Mouse (Mus musculus) cerebellum, postnatal 36 days (tissue): ENCODE measurements around the gene Olfr1061.
"Not testable (repeated sequence)": the region's sequence is repeated elsewhere in the genome, so short reads cannot be mapped to it uniquely, and the experiment has no call there.

ENCODE experiments used
- DNase-seq, 2 experiments: peaks; one replicate each; pipeline ENCODE4 v3.0.0; 2021 to 2022; ENCODE audit warnings: mixed read lengths in 2 of 2

The Olfr1061 gene

DNA sequence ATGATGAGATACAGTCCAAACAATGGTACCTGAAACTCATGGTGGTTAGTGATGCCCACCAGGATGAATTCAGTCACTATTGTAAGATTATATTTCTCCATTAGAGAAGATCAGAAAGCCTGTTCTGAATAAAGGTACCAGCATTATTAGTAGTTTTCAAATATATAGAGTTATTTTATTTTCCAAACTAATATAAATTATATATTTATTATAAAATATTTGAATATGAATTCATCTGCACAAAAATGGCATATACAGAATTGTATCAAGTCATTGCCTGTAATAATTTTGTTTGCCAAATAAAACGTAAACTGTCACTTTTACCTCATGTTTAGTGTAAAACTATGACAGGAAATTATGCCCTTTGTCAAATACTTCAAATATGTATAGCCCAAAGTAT lies at the start of gene Olfr1061:
Gene Olfr1061 (minus strand): TSS at position 101 of the 400 bp plus-strand sequence.
- no peak for DNase-seq

DNA sequence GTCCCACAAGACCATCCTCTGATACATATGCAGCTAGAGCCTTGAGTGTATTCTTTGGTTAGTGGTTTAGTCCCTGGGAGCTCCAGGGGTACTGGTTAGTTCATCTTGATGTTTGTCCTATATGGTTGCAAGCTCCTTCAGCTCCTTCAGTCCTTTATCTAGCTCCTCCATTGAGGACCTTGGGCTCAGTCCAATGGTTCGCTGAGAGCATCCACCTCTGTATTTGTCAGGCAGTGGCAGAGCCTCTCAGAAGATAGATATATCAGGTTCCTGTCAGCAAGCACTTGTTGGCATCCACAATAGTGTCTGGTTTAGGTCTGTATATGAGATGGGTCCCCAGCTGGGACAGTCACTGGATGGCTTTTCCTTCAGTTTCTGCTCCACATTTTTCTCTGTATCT lies 46.6 kb upstream of the Olfr1061 start:
- DNase-seq: no peak

DNA sequence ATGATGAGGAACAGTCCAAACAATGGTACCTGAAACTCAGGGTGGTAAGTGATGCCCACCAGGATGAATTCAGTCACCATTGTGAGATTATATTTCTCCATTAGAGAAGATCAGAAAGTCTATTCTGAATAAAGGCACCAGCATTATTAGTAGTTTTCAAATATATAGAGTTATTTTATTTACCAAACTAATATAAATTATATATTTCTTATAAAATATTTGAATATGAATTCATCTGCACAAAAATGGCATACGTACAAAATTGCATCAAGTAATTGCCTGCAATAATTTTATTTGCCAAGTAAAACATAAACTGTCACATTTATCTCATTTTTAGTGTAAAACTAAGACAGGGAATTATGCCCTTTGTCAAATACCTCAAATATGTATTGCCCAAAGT lies 42.3 kb upstream of the Olfr1061 start, which contains the start of gene Olfr1066:
Gene Olfr1066 (minus strand): TSS at position 101 of the 400 bp plus-strand sequence.
- no peak for DNase-seq

DNA sequence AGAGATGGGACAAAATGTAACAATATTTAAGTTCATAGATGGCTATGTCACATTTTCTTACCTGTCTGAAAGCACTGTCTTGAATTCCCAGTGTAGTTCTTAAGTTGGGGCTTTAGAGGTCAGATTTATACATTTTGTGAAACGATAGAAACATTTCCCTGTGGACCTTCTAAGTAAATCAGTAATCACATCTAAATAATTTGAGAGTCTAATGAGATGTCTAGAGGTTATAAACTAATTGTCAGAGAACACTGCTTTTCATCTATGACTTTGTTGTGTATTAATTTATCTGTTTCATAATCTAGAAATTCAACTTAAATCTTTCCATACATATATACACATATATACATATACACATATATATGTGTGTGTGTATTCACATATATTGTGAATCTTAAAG lies 36.6 kb upstream of the Olfr1061 start, which contains the start of gene Olfr1065:
Gene Olfr1065 (minus strand): TSS at position 101 of the 400 bp plus-strand sequence.
- DNase-seq: not testable (repeated sequence)

DNA sequence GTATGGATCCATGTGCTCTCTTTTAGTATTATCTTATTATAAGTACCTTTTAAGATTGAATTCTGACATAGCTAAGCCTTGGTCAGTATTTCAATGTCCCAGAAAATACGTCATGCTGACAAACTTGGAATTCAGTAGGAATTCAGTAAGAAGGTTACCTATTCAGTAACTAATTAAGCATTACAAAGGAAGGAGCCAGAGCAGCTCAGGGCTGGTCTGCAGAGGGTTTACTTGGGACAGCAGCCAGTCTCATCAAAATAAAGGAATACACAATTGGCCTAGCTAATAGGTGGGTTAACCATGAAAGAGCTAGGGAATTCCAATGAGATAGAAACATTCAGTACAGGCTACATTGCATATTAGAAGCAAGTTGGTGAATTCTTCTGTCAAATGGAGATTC lies 28.3 kb upstream of the Olfr1061 start:
- DNase-seq: not testable (repeated sequence)

DNA sequence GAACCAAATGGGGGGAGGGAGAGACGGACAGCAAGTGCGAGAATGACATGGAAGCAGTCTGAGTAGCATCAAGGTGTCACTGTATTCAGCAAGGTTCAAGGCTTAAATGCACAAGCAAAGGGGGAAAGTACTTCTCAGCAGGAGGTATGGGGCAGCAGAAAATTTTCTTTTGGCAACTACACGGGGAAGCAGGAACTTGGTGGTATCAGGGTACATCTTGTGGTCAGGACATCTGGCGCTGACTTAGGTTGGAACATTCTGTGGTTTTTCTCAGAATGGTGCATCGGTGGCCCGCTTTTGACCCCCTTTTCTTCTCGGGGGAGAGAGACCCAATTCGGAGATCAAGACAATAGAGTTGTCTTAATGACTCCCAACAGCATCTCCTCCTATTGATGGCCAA lies 14.7 kb upstream of the Olfr1061 start:
- not testable (repeated sequence) for DNase-seq

DNA sequence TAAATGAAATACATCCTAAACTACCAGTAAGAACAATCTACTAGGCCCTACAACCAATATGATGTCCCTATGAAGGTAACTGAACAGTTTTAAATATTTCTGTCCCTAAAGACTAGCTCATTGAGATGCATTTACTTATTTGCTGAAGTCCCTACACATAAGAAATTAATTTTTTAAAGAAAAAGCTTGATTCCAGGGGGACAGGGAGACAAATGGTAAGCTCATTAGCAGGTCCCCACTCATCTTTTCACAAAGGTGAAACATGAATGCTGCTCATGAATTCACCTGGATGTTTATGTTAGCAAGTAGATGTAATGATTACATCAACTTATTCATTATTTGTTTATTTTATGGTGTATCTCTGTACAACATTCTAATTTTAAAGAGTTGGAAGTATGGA lies 12.8 kb upstream of the Olfr1061 start, which contains the start of gene Olfr1062:
Gene Olfr1062 (minus strand): TSS at position 101 of the 400 bp plus-strand sequence.
- not testable (repeated sequence) for DNase-seq

DNA sequence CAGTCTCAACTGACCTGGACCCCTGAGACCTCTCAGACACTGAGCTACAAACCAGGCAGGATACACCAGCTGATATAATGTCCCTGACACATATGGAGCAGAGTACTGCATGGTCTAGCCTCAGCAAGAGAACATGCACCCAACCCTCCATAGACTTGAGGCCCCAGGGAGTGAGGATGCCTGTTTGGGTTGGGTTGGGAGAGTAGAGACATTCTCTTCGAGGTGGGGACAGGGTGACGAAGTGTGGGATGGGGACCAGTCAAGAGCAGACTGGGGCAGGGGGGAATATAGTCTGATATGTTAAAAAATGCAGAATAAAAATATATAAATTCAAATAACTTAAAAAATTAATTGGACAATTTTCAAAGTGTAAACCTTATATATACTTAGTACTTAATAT lies 18.7 kb downstream of the Olfr1061 start:
- no peak for DNase-seq

DNA sequence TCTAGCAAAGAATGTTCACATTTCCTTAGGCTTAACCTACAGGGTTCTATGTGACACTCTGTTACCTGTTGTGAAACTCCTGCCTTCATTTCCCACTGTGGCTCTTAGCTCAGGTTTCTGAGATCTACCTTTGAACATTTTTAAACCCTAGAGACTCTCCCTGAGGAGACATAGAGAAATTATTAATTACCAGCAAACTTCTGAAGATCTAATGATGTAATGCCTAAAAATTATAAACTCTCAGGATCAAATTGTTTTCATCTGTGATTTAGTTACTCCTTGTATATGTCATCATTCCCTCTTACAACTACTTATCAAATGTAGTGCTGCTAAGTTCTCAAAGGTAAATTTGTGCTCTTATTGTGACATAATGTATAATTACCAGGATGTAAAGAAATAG lies 25.4 kb downstream of the Olfr1061 start, which contains the start of gene Olfr1058:
Gene Olfr1058 (minus strand): TSS at position 101 of the 400 bp plus-strand sequence.
- not testable (repeated sequence) for DNase-seq

DNA sequence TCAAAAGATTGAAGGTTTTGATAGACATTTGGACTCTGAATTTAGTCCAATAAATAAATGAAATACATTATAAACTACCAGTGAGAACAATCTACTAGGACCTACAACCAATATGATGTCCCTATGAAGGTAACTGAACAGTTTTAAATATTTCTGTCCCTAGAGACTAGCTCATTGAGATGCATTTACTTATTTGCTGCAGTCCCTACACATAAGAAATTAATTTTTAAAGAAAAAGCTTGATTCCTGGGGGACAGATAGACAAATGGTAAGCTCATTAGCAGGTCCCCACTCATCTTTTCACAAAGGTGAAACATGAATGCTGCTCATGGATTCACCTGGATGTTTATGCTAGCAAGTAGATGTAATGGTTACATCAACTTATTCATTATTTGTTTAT lies 35.6 kb downstream of the Olfr1061 start, which contains the start of gene Olfr1057:
Gene Olfr1057 (minus strand): TSS at position 101 of the 400 bp plus-strand sequence.
- no peak for DNase-seq

DNA sequence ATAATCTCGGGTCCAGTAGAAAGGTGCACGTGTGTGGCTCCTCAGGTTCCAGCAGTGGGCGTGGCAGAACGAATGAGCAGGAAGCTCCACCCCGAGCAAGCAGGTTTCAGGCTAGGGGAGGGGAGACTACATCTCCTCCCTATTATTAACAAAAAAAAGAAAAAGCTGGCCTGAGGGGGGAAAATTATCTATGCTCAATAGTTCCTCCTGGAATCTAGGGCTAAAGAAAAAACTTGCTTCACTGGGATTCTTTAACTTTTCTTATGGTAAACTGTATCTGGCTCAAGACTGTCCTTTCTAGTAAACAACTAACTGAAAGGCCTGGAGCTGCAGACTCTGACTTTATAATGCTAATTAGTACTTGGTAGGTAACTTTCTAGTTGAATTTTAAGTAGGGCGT lies 47.5 kb downstream of the Olfr1061 start:
- DNase-seq: not testable (repeated sequence)
